Mouse (Mus musculus) bone marrow, adult 2 months (tissue): ENCODE results near the gene Pgrmc2.

Experiments
- CTCF ChIP-seq: fragments of 200-500 bp; IDR thresholded peaks from 2 replicates; pipeline ENCODE4 v1.5.1; 2011; ENCODE audit warnings: low read length, control low read depth; ENCODE audit not compliant: control insufficient read depth, insufficient read depth
- POLR2A ChIP-seq: fragments of 200-500 bp; IDR thresholded peaks from 2 replicates; pipeline ENCODE4 v1.6.1; 2011; ENCODE audit warnings: low read depth, mild to moderate bottlenecking, control low read depth, low read length, borderline replicate concordance; ENCODE audit not compliant: control insufficient read depth

DNA sequence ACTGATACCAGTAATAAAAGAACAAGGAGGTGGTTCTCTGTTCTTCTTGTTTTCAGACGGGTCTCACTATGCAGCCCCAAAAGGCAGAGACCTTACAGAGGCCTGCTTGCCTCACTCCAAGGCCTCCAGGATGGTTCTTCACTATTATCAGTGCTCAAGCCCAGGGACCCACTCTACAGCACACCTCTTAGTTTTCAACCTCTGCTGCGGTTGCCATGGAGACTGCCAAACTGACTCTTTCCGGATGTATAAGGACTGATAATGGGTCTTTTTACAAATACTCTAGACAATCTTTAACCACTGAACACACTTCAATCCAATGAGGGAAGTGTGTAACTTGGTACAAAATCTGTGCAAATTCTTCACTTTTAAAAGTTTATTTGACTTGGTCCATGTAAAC, 2.1 kb downstream of the Pgrmc2 start:
- TF ChIP-seq POLR2A, result no peak
- TF ChIP-seq CTCF, result no peak
